Mouse (Mus musculus) liver, adult 2 months (tissue): Measurements from ENCODE around the gene H2afy. TPM values are rescaled to one million over a fixed set of nuclear protein-coding genes. Genes with fewer than 3 reads are reported as not detected.

ENCODE experiments used
- DNase-seq: peaks from one replicate; pipeline ENCODE4 v3.0.0-alpha.2; 2011; ENCODE audit warnings: low read depth, low spot score; ENCODE audit errors: extremely low read depth
- H3K27ac ChIP-seq: fragments of 200-500 bp; replicated peaks from 2 replicates; pipeline ENCODE4 v1.5.1; 2012; ENCODE audit warnings: low read depth, mild to moderate bottlenecking, control low read depth, inconsistent platforms, low read length; ENCODE audit not compliant: insufficient read depth
- H3K27me3 ChIP-seq: fragments of 200-500 bp; 2 replicates; pipeline ENCODE4 v1.6.1; 2012; ENCODE audit warnings: mild to moderate bottlenecking, moderate library complexity, low read length, inconsistent platforms; ENCODE audit not compliant: control insufficient read depth, insufficient read depth
- H3K36me3 ChIP-seq: fragments of 200-500 bp; 2 replicates; pipeline ENCODE4 v1.6.1; 2012; ENCODE audit warnings: low read length, inconsistent platforms; ENCODE audit not compliant: control insufficient read depth, insufficient read depth
- H3K4me1 ChIP-seq: fragments of 200-500 bp; 2 replicates; pipeline ENCODE4 v1.6.1; 2011; ENCODE audit warnings: low read length; ENCODE audit not compliant: control insufficient read depth, insufficient read depth
- H3K4me3 ChIP-seq: fragments of 200-500 bp; 2 replicates; pipeline ENCODE4 v1.5.1; 2011; ENCODE audit warnings: low read depth, mild to moderate bottlenecking, control low read depth, low read length, moderate library complexity; ENCODE audit not compliant: insufficient read depth
- H3K79me2 ChIP-seq: fragments of 200-500 bp; 2 replicates; pipeline ENCODE4 v1.6.1; 2012; ENCODE audit warnings: inconsistent platforms, mild to moderate bottlenecking, low read length, moderate library complexity; ENCODE audit not compliant: control insufficient read depth, insufficient read depth
- H3K9ac ChIP-seq: fragments of 200-500 bp; 2 replicates; pipeline ENCODE4 v1.6.1; 2012; ENCODE audit warnings: low read depth, mild to moderate bottlenecking, control low read depth, inconsistent platforms, low read length
- CTCF ChIP-seq: fragments of 200-500 bp; IDR thresholded peaks from 2 replicates; pipeline ENCODE4 v1.5.1; 2011; ENCODE audit warnings: low read depth, low read length, control low read depth
- POLR2A ChIP-seq: fragments of 200-500 bp; IDR thresholded peaks from 2 replicates; pipeline ENCODE4 v1.6.1; 2011; ENCODE audit warnings: low read length, control low read depth; ENCODE audit not compliant: insufficient read depth; ENCODE audit errors: extremely low read depth
- WGBS: fragments of 180-500 bp; shearing (Covaris S2); methylation state at CpG from one replicate; pipeline ENCODE4 v1.1.7; 2018; 5-methylcytosine and 5-hydroxymethylcytosine counted together
- polyA plus RNA-seq: library from polyadenylated mRNA; depleted of rRNA; stranded (reverse); fragments of >200 nt; gene quantifications from 2 replicates; pipeline ENCODE4 v1.2.3, GENCODE M21; 2012
- total RNA-seq: library from RNA; depleted of rRNA; stranded (reverse); fragments of >200 nt; gene quantifications from 2 replicates; pipeline ENCODE4 v1.2.3, GENCODE M21; 2014

The H2afy gene
- total and polyA plus RNA-seq, 2 experiments = 52.7 to 65.9 TPM

DNA sequence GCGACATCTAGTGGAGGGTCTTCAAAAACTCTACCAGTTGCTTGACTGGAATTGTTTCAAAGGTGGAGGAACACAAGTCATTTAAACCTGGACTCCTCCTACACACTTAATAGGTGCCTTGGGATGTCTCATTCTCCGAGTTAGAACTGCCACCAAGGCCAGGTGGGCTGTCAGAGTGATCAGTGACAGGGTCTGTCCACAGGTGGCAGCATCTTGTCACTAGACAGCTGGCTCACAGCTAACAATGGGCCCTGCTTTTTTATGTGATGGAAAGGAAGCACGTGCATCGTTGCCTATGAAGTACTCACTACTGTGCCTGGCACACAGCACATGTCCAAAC, 63.9 kb downstream of the H2afy start:
- 73% methylated on average over 4 of the region's 4 CpGs for WGBS
- Histone ChIP-seq H3K9ac (no peak overlapping the region), H3K36me3 (peaks cover 9% of the 10 kb centered on the region; the same call in 1 of the 2 replicates), H3K27ac (no peak overlapping the region), H3K4me3 (no peak overlapping the region), H3K27me3 (no peaks in the 10 kb centered on the region), H3K4me1 (no peaks in the 10 kb centered on the region), H3K79me2 (no peaks in the 10 kb centered on the region)
- TF ChIP-seq POLR2A (no peak), CTCF (no peak)
- no peak for DNase-seq

DNA sequence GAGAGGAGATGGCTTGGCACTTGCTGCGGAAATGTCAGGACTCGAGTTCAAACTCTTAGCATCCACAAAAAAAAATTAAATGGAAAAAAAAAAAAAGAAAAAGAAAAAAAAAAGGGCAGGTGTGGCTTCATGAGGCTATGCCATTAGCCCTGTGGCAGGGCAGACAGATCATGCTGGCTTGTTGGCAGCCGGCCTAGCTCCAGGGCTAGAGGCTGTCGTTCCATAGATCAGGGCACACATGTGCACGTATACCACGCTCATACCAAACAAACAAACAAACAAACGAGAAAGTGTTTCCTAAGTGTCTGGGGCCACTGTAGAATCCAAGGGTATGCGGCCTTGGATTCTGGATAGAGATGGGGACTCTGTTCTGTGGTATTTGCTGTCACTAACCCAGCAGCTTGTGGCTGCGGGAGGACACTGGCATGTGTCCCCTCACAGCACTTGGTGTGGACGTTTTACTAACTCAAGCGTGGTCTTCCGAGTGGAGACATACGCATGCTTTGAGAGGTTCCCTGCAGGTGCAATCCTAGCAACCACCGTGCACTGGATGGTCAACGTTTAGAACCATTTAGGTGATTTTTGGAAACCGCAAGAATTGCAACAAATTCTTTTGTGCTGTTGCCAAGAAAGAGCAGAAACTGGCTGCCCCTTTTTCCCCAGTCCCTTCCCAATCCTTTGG, 64.4 kb downstream of the H2afy start:
- no peaks in the 10 kb centered on the region for H3K79me2 ChIP-seq
- H3K27ac ChIP-seq = no peak overlapping the region
- no peak overlapping the region for H3K4me3 ChIP-seq
- DNase-seq = no peak
- TF ChIP-seq POLR2A (no peak), CTCF (no peak)
- 85% methylated on average over 16 of the region's 16 CpGs for WGBS
- no peaks in the 10 kb centered on the region for H3K4me1 ChIP-seq
- H3K9ac ChIP-seq = no peak overlapping the region
- peaks cover 9% of the 10 kb centered on the region; the same call in 1 of the 2 replicates for H3K36me3 ChIP-seq
- no peaks in the 10 kb centered on the region for H3K27me3 ChIP-seq

DNA sequence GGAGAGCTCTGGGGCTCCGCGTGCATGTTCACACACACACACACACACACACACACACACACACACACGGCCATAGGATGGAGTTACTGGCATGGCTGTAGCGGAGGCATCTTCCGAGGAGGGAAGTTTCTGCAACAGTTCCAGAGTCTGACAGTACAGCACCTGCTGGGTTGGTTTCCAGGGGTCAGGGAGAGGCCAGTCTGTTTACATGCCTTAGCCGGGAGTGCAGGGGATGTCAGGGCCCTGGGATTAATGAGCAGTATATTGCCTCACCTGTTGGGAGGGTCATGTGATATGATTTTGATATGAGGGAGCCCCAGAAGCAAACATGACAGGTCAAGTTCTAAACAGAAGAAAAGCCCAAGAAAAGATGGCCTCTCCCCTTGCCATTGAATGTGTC, 66.5 kb downstream of the H2afy start:
- no peak for DNase-seq
- H3K36me3 ChIP-seq = peaks cover 9% of the 10 kb centered on the region; the same call in 1 of the 2 replicates
- no peaks in the 10 kb centered on the region for H3K4me1 ChIP-seq
- H3K4me3 ChIP-seq = no peak overlapping the region
- WGBS = 73% methylated on average over 6 of the region's 6 CpGs
- no peak overlapping the region for H3K27ac ChIP-seq
- H3K79me2 ChIP-seq = no peaks in the 10 kb centered on the region
- no peaks in the 10 kb centered on the region for H3K27me3 ChIP-seq
- TF ChIP-seq CTCF = no peak
- TF ChIP-seq POLR2A = no peak
- no peak overlapping the region for H3K9ac ChIP-seq

DNA sequence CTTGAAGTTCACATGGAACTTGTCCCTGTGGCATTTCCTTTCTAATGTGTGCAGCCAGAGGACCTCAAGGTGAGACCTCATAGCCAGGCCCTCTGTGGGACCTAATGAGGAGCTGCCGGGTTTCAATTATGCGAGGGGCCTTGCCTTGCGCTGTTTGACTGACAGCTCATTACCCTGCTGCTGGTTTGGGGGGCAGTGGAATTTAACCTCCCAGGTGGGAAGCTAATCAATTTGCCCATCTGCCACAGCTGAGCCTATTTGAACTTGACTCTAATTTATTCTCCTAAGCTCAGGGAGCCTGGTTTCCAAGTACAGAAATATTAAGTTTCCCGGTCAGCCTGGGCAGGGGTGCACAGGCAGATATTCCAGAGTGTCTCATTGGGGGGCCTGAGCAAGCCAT, 67.6 kb downstream of the H2afy start:
- TF ChIP-seq CTCF = no peak
- no peak for TF ChIP-seq POLR2A
- DNase-seq = no peak
- Histone ChIP-seq H3K27me3 (no peaks in the 10 kb centered on the region), H3K4me1 (no peaks in the 10 kb centered on the region), H3K27ac (no peak overlapping the region), H3K9ac (no peak overlapping the region), H3K79me2 (no peaks in the 10 kb centered on the region), H3K4me3 (no peak overlapping the region), H3K36me3 (peaks cover 3% of the 10 kb centered on the region; the same call in 1 of the 2 replicates)
- 85% methylated on average over 4 of the region's 4 CpGs for WGBS

DNA sequence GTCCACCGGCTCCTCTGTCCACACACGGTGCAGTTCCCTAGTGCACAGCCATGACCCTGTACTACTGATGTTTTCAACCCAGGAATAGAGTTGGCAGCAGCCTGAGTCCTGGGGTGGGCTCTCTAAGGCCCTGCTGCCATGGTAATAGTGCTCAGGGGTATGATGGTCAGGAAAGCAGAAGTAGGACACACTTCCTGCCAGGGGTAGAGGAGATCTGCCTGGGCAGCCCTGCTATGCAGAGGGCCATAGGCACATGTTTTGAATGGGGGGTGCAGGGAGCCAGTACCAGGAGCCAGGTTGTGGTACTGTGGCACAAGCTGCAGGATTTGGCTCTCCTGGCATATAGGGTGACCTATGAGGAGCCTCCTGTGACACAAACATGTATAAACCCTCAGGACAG, 69.3 kb downstream of the H2afy start:
- H3K36me3 ChIP-seq = no peaks in the 10 kb centered on the region
- H3K79me2 ChIP-seq = no peaks in the 10 kb centered on the region
- H3K27ac ChIP-seq = no peak overlapping the region
- H3K4me3 ChIP-seq = no peak overlapping the region
- no peak overlapping the region for H3K9ac ChIP-seq
- WGBS = 94% methylated on average over 2 of the region's 2 CpGs
- DNase-seq = no peak
- H3K4me1 ChIP-seq = no peaks in the 10 kb centered on the region
- TF ChIP-seq CTCF (no peak), POLR2A (no peak)
- no peaks in the 10 kb centered on the region for H3K27me3 ChIP-seq

DNA sequence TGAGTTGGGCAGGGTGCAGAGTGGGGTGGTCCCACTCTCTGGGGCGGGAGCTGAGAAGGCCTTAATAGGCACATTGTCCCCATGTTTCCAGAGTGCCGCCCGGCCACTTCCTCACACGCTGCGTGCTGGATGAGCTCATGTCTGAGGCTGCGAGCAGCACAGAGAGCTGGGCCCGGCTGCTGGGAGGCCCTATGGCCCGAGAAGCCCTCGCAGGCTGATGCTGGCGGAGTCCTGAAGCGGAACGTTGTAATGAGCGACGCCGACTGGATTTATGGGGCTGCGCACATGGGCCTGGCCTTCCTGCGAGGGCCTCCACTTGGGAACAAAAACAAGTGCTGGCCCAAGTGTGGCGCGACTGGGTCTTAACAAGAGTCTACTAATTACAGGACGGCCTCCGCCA, 70.0 kb downstream of the H2afy start:
- 91% methylated on average over 21 of the region's 21 CpGs for WGBS
- H3K36me3 ChIP-seq = no peaks in the 10 kb centered on the region
- no peaks in the 10 kb centered on the region for H3K4me1 ChIP-seq
- TF ChIP-seq POLR2A = no peak
- no peak for TF ChIP-seq CTCF
- H3K79me2 ChIP-seq = no peaks in the 10 kb centered on the region
- no peak overlapping the region for H3K9ac ChIP-seq
- no peak for DNase-seq
- H3K27me3 ChIP-seq = no peaks in the 10 kb centered on the region
- H3K27ac ChIP-seq = no peak overlapping the region
- no peak overlapping the region for H3K4me3 ChIP-seq
